Mouse (Mus musculus) forebrain, embryonic 16.5 days (tissue): Measurements from ENCODE around the gene Taf5l. TPM values are rescaled to one million over a fixed set of nuclear protein-coding genes. Genes with fewer than 3 reads are reported as not detected.

ENCODE experiments used
- ATAC-seq: fragments of 200-750 bp; cut with Nextera tagmentation; 2 replicates; pipeline ENCODE4 v1.8.0; 2017; ENCODE audit warnings: mild to moderate bottlenecking, moderate library complexity
- H3K27ac ChIP-seq: fragments of 300-500 bp; sonication (generic); 2 replicates; pipeline ENCODE4 v1.5.1; 2014; ENCODE audit warnings: low read length, control low read depth
- H3K27me3 ChIP-seq: fragments of 300-500 bp; sonication (generic); replicated peaks from 2 replicates; pipeline ENCODE4 v1.6.1; 2014; ENCODE audit warnings: low read length; ENCODE audit not compliant: control insufficient read depth, insufficient read depth
- H3K36me3 ChIP-seq: fragments of 300-500 bp; sonication (generic); 2 replicates; pipeline ENCODE4 v1.6.1; 2014; ENCODE audit not compliant: control insufficient read depth, insufficient read depth
- H3K4me1 ChIP-seq: fragments of 300-500 bp; sonication (generic); replicated peaks from 2 replicates; pipeline ENCODE4 v1.6.1; 2014; ENCODE audit warnings: low read length; ENCODE audit not compliant: control insufficient read depth, insufficient read depth
- H3K4me2 ChIP-seq: fragments of 300-500 bp; sonication (generic); 2 replicates; pipeline ENCODE4 v1.6.1; 2014; ENCODE audit warnings: mild to moderate bottlenecking, low read length, control low read depth
- H3K4me3 ChIP-seq: fragments of 300-500 bp; sonication (generic); replicated peaks from 2 replicates; pipeline ENCODE4 v1.5.1; 2014; ENCODE audit warnings: mild to moderate bottlenecking, low read length, control low read depth
- H3K9ac ChIP-seq: fragments of 300-500 bp; sonication (generic); replicated peaks from 2 replicates; pipeline ENCODE4 v1.6.1; 2014; ENCODE audit warnings: low read depth, low read length, control low read depth
- H3K9me3 ChIP-seq: fragments of 300-500 bp; sonication (generic); 2 replicates; pipeline ENCODE4 v1.6.1; 2016; ENCODE audit warnings: low read length; ENCODE audit not compliant: control insufficient read depth
- WGBS: fragments of 180-500 bp; shearing (Covaris S2); extraction: QIAGEN DNeasy Blood & Tissue Kit; methylation state at CpG from one replicate; pipeline ENCODE4 v1.1.7; 2014; 5-methylcytosine and 5-hydroxymethylcytosine counted together
- polyA plus RNA-seq: library from polyadenylated mRNA; unstranded; fragments of >200 nt; fragmentation: Nextera tagmentation; extraction: Ambion mirVana; gene quantifications from 2 replicates; pipeline ENCODE4 v1.2.1, GENCODE M21; 2015

Taf5l gene
- polyA plus RNA-seq, 1 experiment from 2014 or later = 27.1 TPM

GRCm38 (mm10) chr8:123992587-123992986 lies 28.6 kb downstream of the Taf5l start:
- Histone ChIP-seq H3K36me3 (peaks cover 6% of the 10 kb centered on the region; the same call in 1 of the 2 replicates), H3K27ac (no peak overlapping the region), H3K9me3 (no peaks in the 10 kb centered on the region), H3K4me1 (no peaks in the 10 kb centered on the region; the same call in 1 of the 2 replicates), H3K4me2 (no peak overlapping the region), H3K9ac (no peak overlapping the region), H3K4me3 (no peak overlapping the region), H3K27me3 (no peaks in the 10 kb centered on the region)
- ATAC-seq = no peak
- WGBS = 65% methylated on average over 8 of the region's 8 CpGs

DNA sequence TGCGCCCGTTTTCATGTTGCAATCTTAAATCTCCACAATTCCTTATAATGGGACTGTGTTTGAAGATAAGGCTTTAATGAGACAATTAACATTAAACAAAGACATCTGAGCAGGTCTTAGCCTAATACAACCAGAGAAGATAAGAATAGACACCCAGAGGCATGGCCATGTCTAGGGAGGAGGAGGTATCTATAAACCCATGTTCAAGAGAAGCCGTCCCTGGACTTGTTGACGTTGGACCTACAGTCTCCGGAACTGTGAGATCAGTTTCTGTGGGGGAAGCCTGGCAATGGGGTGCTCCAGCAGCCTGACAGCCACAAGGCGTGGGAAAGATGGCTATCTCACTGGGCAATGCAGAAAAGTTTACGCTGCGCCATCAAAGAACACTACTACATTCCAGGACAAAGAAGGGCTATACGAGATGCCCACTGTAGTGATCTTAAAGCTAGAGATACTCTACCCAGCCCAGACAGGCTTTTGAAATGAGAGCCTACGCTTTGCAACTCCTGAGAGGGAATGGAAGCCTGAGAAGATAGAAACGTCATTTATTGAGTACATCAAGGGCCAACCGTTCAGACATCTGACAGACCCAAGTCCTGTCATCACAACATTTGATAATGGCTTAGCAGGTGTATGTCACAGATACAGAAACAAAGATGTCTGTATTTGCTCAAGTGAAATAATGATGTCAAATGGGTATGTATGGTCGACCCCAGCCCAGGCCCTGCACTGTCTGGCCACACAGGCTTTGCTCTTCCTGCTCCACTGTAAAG lies 30.7 kb downstream of the Taf5l start:
- no peaks in the 10 kb centered on the region; the same call in 1 of the 2 replicates for H3K4me1 ChIP-seq
- H3K27me3 ChIP-seq = no peaks in the 10 kb centered on the region
- no peaks in the 10 kb centered on the region for H3K9me3 ChIP-seq
- no peak overlapping the region for H3K27ac ChIP-seq
- no peak overlapping the region for H3K4me2 ChIP-seq
- H3K9ac ChIP-seq = no peak overlapping the region
- ATAC-seq = no peak
- 93% methylated on average over 13 of the region's 13 CpGs for WGBS
- no peak overlapping the region for H3K4me3 ChIP-seq
- H3K36me3 ChIP-seq = no peaks in the 10 kb centered on the region

- H3K27me3 ChIP-seq = no peaks in the 10 kb centered on the region
- no peak overlapping the region for H3K4me2 ChIP-seq
- H3K36me3 ChIP-seq = no peaks in the 10 kb centered on the region
- H3K4me1 ChIP-seq = no peaks in the 10 kb centered on the region; the same call in 1 of the 2 replicates
- H3K4me3 ChIP-seq = no peak overlapping the region
- no peaks in the 10 kb centered on the region for H3K9me3 ChIP-seq
- H3K27ac ChIP-seq = no peak overlapping the region
- WGBS = 81% methylated on average over 7 of the region's 7 CpGs
- H3K9ac ChIP-seq = no peak overlapping the region
- ATAC-seq = no peak
Measured at GRCm38 (mm10) chr8:123989128-123989527, 32.1 kb downstream of the Taf5l start.

GRCm38 (mm10) chr8:123988605-123989038 lies 32.6 kb downstream of the Taf5l start:
- 76% methylated on average over 6 of the region's 6 CpGs for WGBS
- Histone ChIP-seq H3K4me1 (no peaks in the 10 kb centered on the region; the same call in 1 of the 2 replicates), H3K9ac (no peak overlapping the region), H3K27ac (no peak overlapping the region), H3K4me3 (no peak overlapping the region), H3K9me3 (no peaks in the 10 kb centered on the region), H3K4me2 (no peak overlapping the region), H3K27me3 (no peaks in the 10 kb centered on the region), H3K36me3 (no peaks in the 10 kb centered on the region)
- no peak for ATAC-seq

DNA sequence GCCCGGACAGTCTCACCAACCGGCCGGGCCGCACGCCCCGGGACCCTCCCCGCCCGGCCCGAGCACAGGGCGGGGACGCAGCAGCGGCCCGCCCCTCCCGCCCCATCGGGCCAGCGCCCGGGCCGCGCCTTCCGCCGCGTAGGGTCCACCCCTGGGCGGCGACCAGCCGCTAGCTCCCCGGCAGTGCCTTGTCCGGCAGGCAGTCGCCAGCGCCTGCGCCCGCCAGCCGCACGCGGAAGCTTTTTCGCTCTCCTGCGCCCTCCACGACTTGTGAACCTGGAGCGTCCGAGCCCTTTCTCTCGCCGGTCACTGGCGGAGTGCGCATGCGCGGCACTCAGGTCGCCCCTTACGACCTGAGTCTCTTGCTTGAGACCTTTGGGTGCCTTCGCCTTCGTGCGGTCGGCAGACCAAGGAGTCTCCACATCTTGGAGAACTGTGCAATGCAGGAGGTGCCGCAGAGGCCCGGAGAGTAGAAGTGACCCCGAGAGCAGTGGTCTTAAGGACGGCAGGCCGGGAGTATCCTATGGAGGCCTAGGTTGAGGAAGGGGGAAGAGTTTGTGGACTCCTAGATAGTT lies 38.3 kb downstream of the Taf5l start, which contains the start of gene Abcb10:
Gene Abcb10 (minus strand): TSS at position 297 of the 575 bp plus-strand sequence.
- peak; percentile 88 for ATAC-seq
- under 1% methylated on average over 54 of the region's 56 CpGs for WGBS
- H3K36me3 ChIP-seq = no peaks in the 10 kb centered on the region

DNA sequence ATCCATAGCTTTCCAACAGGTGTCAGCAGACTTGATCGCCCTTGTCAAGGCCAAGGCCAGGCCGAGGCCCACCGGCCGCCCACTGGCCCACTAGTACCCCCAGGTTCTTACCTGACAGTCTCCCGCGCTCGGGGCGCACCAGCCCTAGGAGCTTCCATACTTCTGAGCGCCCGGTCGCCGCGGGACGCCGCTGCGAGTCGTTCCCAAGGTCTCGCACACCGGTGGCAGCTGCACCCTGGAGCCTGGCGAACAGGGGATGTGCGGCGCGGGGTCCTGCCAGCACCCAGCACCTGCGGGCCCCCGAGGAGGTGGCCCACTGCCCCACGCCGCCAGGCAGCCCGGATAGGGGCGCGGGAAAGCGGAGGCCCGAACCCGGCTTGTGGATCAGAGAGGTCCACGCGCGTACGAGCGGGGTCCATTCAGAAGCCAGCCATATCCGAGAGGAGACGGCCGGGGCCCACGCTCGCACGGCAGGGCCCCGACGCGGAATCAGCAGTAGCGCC lies 38.9 kb downstream of the Taf5l start:
- under 1% methylated on average over 48 of the region's 48 CpGs for WGBS
- Histone ChIP-seq H3K4me3 (peak overlapping the region; percentile 80), H3K36me3 (no peaks in the 10 kb centered on the region), H3K4me1 (peaks cover 19% of the 10 kb centered on the region), H3K27ac (no peak overlapping the region; the same call in 1 of the 2 replicates), H3K9ac (peak overlapping the region; percentile 84), H3K9me3 (no peaks in the 10 kb centered on the region), H3K4me2 (peak overlapping the region; percentile 92), H3K27me3 (no peaks in the 10 kb centered on the region)
- ATAC-seq = peak; percentile 58

More for the DNA sequence above, 38.3 kb downstream of the Taf5l start, which contains the start of gene Abcb10:
- H3K4me2 ChIP-seq = peak within 1 kb of the TSS; percentile 92
- H3K4me1 ChIP-seq = peaks cover 19% of the 10 kb centered on the region
- peak within 1 kb of the TSS; percentile 21; the same call in 1 of the 2 replicates for H3K27ac ChIP-seq
- H3K27me3 ChIP-seq = no peaks in the 10 kb centered on the region
- H3K4me3 ChIP-seq = peak within 1 kb of the TSS; percentile 80
- H3K9ac ChIP-seq = peak within 1 kb of the TSS; percentile 84
- no peaks in the 10 kb centered on the region for H3K9me3 ChIP-seq

- peak overlapping the region; percentile 92 for H3K4me2 ChIP-seq
- WGBS = 30% methylated on average over 4 of the region's 4 CpGs
- no peaks in the 10 kb centered on the region for H3K27me3 ChIP-seq
- ATAC-seq = no peak
- 0 out of 2 replicates have a peak overlapping the region, but pooled peaks have one; percentile 22 for H3K9ac ChIP-seq
- no peak overlapping the region for H3K27ac ChIP-seq
- peak overlapping the region; percentile 20 for H3K4me3 ChIP-seq
- peaks cover 19% of the 10 kb centered on the region for H3K4me1 ChIP-seq
- H3K36me3 ChIP-seq = no peaks in the 10 kb centered on the region
- no peaks in the 10 kb centered on the region for H3K9me3 ChIP-seq
Measured at GRCm38 (mm10) chr8:123981674-123982073, 39.5 kb downstream of the Taf5l start.

DNA sequence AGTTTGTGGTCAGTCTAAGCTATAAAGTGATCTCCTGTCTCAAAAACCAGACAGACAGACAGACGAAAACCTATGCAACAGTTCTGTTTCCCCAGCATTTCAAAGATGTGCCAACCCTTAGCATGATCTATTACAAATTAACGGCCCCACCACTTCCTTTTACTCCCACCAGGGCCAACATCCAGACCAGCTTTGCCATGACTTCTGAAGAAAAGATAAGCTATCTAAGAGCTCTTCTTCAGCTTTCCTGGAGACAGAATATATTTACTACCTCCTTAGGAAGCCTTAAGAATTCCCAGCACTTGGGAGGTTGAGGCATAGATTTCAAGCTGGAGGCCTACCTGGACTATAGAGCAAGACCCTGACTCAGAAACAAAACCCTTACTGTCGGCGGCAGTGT lies 41.0 kb downstream of the Taf5l start:
- no peaks in the 10 kb centered on the region for H3K27me3 ChIP-seq
- peaks cover 19% of the 10 kb centered on the region for H3K4me1 ChIP-seq
- 76% methylated on average over 4 of the region's 4 CpGs for WGBS
- no peak overlapping the region for H3K4me3 ChIP-seq
- no peaks in the 10 kb centered on the region for H3K36me3 ChIP-seq
- no peak for ATAC-seq
- no peaks in the 10 kb centered on the region for H3K9me3 ChIP-seq
- H3K9ac ChIP-seq = no peak overlapping the region
- H3K4me2 ChIP-seq = no peak overlapping the region
- no peak overlapping the region for H3K27ac ChIP-seq

GRCm38 (mm10) chr8:123978926-123979325 lies 42.3 kb downstream of the Taf5l start:
- H3K4me2 ChIP-seq = no peak overlapping the region
- H3K27me3 ChIP-seq = no peaks in the 10 kb centered on the region

More at GRCm38 (mm10) chr8:123978926-123979325, 42.3 kb downstream of the Taf5l start:
- Histone ChIP-seq H3K9ac (no peak overlapping the region), H3K36me3 (no peaks in the 10 kb centered on the region), H3K27ac (no peak overlapping the region), H3K4me3 (no peak overlapping the region), H3K4me1 (peaks cover 19% of the 10 kb centered on the region), H3K9me3 (no peaks in the 10 kb centered on the region)
- 80% methylated on average over 8 of the region's 8 CpGs for WGBS
- ATAC-seq = no peak
